Mouse (Mus musculus) hindbrain, postnatal 0 days (tissue): ENCODE data around the gene Vamp5. TPM values are rescaled to one million over a fixed set of nuclear protein-coding genes. Genes with fewer than 3 reads are reported as not detected.
A peak's percentile ranks its signal among the peaks of the same experiment; 100 is the strongest.

Experiments
- ATAC-seq: fragments of 200-750 bp; cut with Nextera tagmentation; 2 replicates; pipeline ENCODE4 v1.8.0; 2017; ENCODE audit warnings: mild to moderate bottlenecking, moderate TSS enrichment, moderate library complexity
- DNase-seq: peaks from one replicate; pipeline ENCODE4 v3.0.0-alpha.2; 2015; ENCODE audit warnings: low spot score
- H3K27ac ChIP-seq: fragments of 300-500 bp; sonication (generic); 2 replicates; pipeline ENCODE4 v1.5.1; 2014; ENCODE audit warnings: mild to moderate bottlenecking
- H3K27me3 ChIP-seq: fragments of 300-500 bp; sonication (generic); 2 replicates; pipeline ENCODE4 v1.6.1; 2014; ENCODE audit warnings: low read length, mixed read lengths; ENCODE audit not compliant: insufficient read depth
- H3K36me3 ChIP-seq: fragments of 300-500 bp; sonication (generic); 2 replicates; pipeline ENCODE4 v1.6.1; 2014; ENCODE audit warnings: low read length, mixed read lengths; ENCODE audit not compliant: insufficient read depth
- H3K4me1 ChIP-seq: fragments of 300-500 bp; sonication (generic); 2 replicates; pipeline ENCODE4 v1.6.1; 2014; ENCODE audit warnings: antibody characterized with exemption, low read length, mixed read lengths; ENCODE audit not compliant: insufficient read depth
- H3K4me2 ChIP-seq: fragments of 300-500 bp; sonication (generic); 2 replicates; pipeline ENCODE4 v1.6.1; 2014; ENCODE audit warnings: low read depth, mild to moderate bottlenecking, low read length, moderate library complexity, mixed read lengths
- H3K4me3 ChIP-seq: fragments of 300-500 bp; sonication (generic); 2 replicates; pipeline ENCODE4 v1.5.1; 2014; ENCODE audit warnings: low read length
- H3K9ac ChIP-seq: fragments of 300-500 bp; sonication (generic); replicated peaks from 2 replicates; pipeline ENCODE4 v1.6.1; 2014; ENCODE audit warnings: mild to moderate bottlenecking, low read length, moderate library complexity, mixed read lengths
- H3K9me3 ChIP-seq: fragments of 300-500 bp; sonication (generic); 2 replicates; pipeline ENCODE4 v1.6.1; 2016; ENCODE audit warnings: low read length, mixed read lengths
- CTCF ChIP-seq: IDR thresholded peaks from 2 replicates; pipeline ENCODE4 v1.5.1; 2016; ENCODE audit warnings: antibody characterized with exemption, control low read depth, low read depth
- WGBS: fragments of 180-500 bp; shearing (Covaris S2); extraction: QIAGEN DNeasy Blood & Tissue Kit; methylation state at CpG from one replicate; pipeline ENCODE4 v1.1.7; 2014; 5-methylcytosine and 5-hydroxymethylcytosine counted together
- polyA plus RNA-seq: library from polyadenylated mRNA; unstranded; fragments of >200 nt; fragmentation: Nextera tagmentation; extraction: Ambion mirVana; gene quantifications from 2 replicates; pipeline ENCODE4 v1.2.1, GENCODE M21; 2015
- total RNA-seq: library from RNA; depleted of rRNA; stranded (reverse); fragments of >200 nt; gene quantifications from 2 replicates; pipeline ENCODE4 v1.2.3, GENCODE M21; 2014

Vamp5 gene
- total and polyA plus RNA-seq, 2 experiments from 2014 or later, result 12.9 to 20.0 TPM

DNA sequence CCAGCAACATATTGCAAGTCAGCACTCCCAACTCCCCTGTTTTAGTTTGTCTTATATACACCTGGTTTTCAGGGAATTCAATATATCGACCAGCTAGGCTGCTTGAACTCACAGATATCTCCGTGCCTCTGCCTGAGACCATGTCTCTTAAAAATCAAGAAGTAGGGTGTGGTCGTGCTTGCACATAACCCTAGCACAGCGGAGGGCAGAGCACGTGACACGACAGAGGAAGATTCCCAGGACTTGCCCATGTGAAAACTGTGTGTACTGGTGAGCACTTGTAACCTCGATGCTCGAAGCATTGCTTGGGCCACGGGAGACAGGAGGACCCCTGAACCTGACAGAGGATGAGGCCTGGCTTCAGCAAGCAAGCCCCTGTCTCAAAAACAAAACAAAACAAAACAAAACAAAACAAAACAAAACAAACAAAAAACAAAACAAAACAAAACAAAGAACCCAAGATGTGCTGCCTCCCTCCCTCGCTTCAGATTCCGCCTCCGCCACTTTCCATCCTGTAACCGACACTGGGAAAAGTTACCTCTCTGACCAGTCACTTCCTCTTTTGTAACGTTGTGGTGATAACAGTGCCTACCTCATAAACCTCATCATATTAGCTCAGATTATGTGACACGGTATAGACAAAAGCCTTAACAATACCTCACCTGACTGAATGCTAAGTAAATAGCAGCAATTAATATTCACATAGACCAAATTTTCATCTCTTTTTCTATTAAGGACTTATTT lies 5.3 kb downstream of the Vamp5 start:
- 80% methylated on average over 15 of the region's 15 CpGs for WGBS
- Histone ChIP-seq H3K27me3 (peaks cover 4% of the 10 kb centered on the region), H3K4me2 (no peak overlapping the region), H3K36me3 (no peaks in the 10 kb centered on the region), H3K4me3 (no peak overlapping the region), H3K9ac (no peak overlapping the region), H3K9me3 (no peaks in the 10 kb centered on the region), H3K4me1 (no peaks in the 10 kb centered on the region), H3K27ac (no peak overlapping the region)
- no peak for ATAC-seq
- no peak for TF ChIP-seq CTCF
- no peak for DNase-seq

DNA sequence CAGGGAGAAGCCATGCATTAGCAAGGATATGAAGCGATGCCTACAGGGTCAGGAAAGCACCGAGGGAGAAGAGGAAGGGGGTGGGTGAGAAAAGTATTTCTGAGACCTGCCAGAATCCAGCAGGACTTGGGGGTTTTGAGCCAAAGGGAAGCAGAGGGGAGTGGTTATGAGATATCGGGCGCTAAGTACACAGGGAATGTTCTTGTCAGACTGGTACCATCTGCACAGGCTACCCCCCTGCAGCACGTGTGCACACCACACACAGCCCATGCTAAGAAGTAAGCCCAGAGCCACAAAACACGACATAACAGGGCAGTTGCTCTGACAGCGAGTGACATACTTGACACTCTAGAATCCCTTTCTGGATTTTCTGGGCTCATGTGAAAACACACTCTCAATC lies 6.1 kb downstream of the Vamp5 start:
- Histone ChIP-seq H3K36me3 (no peaks in the 10 kb centered on the region), H3K4me1 (no peaks in the 10 kb centered on the region), H3K4me3 (no peak overlapping the region), H3K4me2 (no peak overlapping the region), H3K9ac (no peak overlapping the region), H3K27ac (no peak overlapping the region), H3K27me3 (no peaks in the 10 kb centered on the region), H3K9me3 (no peaks in the 10 kb centered on the region)
- WGBS, result 63% methylated on average over 7 of the region's 7 CpGs
- DNase-seq, result no peak
- no peak for ATAC-seq
- no peak for TF ChIP-seq CTCF

DNA sequence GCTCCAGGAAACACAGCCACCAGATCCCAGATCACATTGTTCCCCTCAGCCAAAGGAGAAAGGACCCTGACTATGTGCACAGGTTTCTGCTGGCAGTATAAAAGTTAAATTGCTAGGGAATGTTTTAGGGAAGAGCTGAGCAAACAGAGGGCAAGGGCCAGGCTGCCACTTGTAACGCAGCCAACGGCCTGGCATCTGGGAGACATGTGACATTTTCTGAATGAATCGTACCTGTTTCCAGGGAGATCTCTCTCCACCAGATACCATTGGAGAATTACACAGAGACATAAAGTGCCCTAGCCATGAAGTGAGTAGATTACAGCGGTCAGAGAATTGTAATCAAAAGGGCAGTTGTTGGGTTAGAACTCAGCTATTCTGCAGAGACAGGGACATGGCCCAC lies 7.1 kb downstream of the Vamp5 start:
- no peak overlapping the region for H3K9ac ChIP-seq
- no peaks in the 10 kb centered on the region for H3K4me1 ChIP-seq
- H3K4me3 ChIP-seq, result no peak overlapping the region
- no peak overlapping the region for H3K27ac ChIP-seq
- H3K36me3 ChIP-seq, result no peaks in the 10 kb centered on the region
- H3K4me2 ChIP-seq, result no peak overlapping the region
- 67% methylated on average over 4 of the region's 4 CpGs for WGBS
- TF ChIP-seq CTCF, result no peak
- ATAC-seq (no peak), DNase-seq (no peak)
- no peaks in the 10 kb centered on the region for H3K27me3 ChIP-seq
- no peaks in the 10 kb centered on the region for H3K9me3 ChIP-seq

DNA sequence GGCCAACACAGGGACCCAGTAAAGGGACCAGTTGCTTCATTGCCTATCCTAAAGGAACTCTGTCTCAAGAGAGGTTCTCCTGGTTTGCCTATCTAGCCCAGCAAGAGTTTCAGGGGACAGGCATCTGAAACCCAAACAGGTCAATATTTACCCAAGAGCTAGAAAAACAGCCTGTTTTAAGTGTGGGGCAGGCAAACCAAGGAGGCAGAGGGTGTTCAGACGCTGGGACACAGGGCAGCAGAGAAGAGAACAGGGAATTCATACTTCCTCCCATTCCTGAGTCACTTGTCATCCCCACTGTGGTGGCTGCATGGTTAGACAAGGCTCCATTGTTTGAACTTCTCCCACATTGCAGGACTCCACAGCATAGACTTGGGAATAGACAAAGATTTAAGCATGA lies 8.7 kb downstream of the Vamp5 start:
- H3K9me3 ChIP-seq, result no peaks in the 10 kb centered on the region
- H3K36me3 ChIP-seq, result no peaks in the 10 kb centered on the region
- 22% methylated on average over 1 of the region's 1 CpGs for WGBS

DNA sequence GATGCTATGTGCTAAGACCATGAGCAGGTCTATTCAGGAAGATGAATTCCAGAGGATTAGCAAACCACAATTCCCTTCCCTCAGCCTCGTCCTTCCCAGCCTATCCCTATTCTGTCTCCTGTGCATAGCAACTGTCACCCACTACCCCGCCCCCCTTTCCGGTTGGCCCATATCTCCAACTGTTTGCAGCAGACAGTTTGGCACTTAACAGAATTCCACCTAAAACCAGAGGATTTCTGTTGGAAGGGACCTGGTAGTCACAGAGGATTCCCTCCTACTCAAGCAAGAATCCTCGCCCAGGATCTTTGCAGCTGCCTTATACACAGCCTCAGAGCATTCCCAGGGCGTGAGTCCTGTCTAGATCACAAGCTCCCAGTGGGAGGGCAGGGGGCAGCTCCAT lies 9.1 kb downstream of the Vamp5 start:
- no peaks in the 10 kb centered on the region for H3K27me3 ChIP-seq
- 54% methylated on average over 5 of the region's 5 CpGs for WGBS
- H3K27ac ChIP-seq, result no peak overlapping the region
- no peaks in the 10 kb centered on the region for H3K4me1 ChIP-seq
- H3K36me3 ChIP-seq, result no peaks in the 10 kb centered on the region
- no peak for TF ChIP-seq CTCF
- DNase-seq (no peak), ATAC-seq (no peak)
- H3K4me2 ChIP-seq, result no peak overlapping the region
- H3K9me3 ChIP-seq, result no peaks in the 10 kb centered on the region
- H3K4me3 ChIP-seq, result no peak overlapping the region
- no peak overlapping the region for H3K9ac ChIP-seq

More for the DNA sequence above, 8.7 kb downstream of the Vamp5 start:
- Histone ChIP-seq H3K4me3 (no peak overlapping the region), H3K27ac (no peak overlapping the region), H3K4me2 (no peak overlapping the region), H3K27me3 (no peaks in the 10 kb centered on the region), H3K4me1 (no peaks in the 10 kb centered on the region), H3K9ac (no peak overlapping the region)
- TF ChIP-seq CTCF, result no peak
- no peak for ATAC-seq
- no peak for DNase-seq

DNA sequence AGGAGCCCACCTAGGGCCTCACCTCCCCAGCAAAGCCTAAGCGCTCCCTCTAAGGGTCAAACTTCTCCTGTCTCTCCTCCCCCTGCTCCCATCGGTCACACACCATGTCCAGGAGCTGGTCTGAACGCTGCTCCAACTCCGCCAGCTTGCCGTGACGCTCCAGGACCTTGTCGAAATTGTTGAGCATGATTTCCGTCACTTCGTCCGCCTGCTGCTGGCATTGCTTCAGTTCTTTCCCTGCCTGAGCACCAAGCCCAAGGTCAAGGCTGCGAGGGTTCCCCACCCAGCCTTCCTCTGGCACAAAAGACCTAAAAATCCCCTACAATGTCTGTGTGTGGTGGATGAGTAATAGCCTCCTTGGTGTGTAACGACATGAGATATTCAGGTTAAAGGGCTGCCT lies 10.2 kb downstream of the Vamp5 start:
- no peak overlapping the region for H3K27ac ChIP-seq
- DNase-seq (no peak), ATAC-seq (no peak)
- H3K27me3 ChIP-seq, result no peaks in the 10 kb centered on the region
- H3K4me1 ChIP-seq, result no peaks in the 10 kb centered on the region
- H3K9me3 ChIP-seq, result no peaks in the 10 kb centered on the region
- H3K4me2 ChIP-seq, result no peak overlapping the region
- H3K4me3 ChIP-seq, result no peak overlapping the region
- no peak for TF ChIP-seq CTCF
- no peaks in the 10 kb centered on the region for H3K36me3 ChIP-seq
- WGBS, result 81% methylated on average over 12 of the region's 12 CpGs
- H3K9ac ChIP-seq, result no peak overlapping the region

DNA sequence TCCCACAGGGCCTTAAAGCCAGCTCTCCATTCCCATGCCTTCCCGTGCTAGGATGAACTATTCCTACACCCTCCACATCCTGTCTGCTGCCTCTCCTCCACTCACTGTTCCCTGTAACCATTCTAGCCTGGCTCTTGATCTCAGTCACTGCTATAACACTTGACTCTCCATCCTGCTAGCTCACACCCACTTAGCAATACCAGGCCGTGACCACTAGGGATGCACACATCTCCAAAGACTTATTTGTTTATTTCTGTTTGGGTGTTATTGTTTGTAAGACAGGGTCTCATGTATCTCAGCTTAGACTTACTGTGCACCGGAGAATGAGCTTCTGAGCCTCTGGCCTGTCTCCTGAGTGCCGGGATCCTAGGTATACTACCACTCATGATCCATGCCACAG lies 10.7 kb downstream of the Vamp5 start:
- Histone ChIP-seq H3K4me2 (no peak overlapping the region), H3K27me3 (no peaks in the 10 kb centered on the region), H3K4me1 (no peaks in the 10 kb centered on the region), H3K9me3 (no peaks in the 10 kb centered on the region), H3K9ac (no peak overlapping the region), H3K27ac (no peak overlapping the region), H3K4me3 (no peak overlapping the region), H3K36me3 (no peaks in the 10 kb centered on the region)
- DNase-seq, result no peak
- WGBS, result 86% methylated on average over 4 of the region's 4 CpGs
- peak; percentile 30; the same call in 1 of the 2 replicates for TF ChIP-seq CTCF
- ATAC-seq, result no peak
